Comparison of ENCODE assay signal across 28 mouse cellular contexts in genomic region chr12:57809961-57810360, GRCm38 (mm10).
DNase-seq lines count a peak whose midpoint lies in the region; ATAC-seq lines count a peak whose summit lies in the region.
"Had no signal": no experiment of that assay in that cellular context is flagged by ENCODE, and none has a peak within 500 bp of the region (broad histone marks: within the 10 kb centered on the region; RNA-seq: fewer than 3 reads in every experiment).

No protein-coding gene starts in this region.

- no peaks in the 10 kb centered on the region for H3K9me3 ChIP-seq in hindbrain, embryonic 13.5 days
- H3K9me3 ChIP-seq in hindbrain, embryonic 12.5 days (replicated peaks): no peaks in the 10 kb centered on the region
- no peaks in the 10 kb centered on the region for H3K9me3 ChIP-seq in hindbrain, embryonic 16.5 days (ENCODE audit: control insufficient read depth, low read length)
- no peaks in the 10 kb centered on the region for H3K9me3 ChIP-seq in hindbrain, embryonic 11.5 days (ENCODE audit: control insufficient read depth, low read length)
- H3K9me3 ChIP-seq in neural tube, embryonic 14.5 days (ENCODE audit: control insufficient read depth, low read length): no peaks in the 10 kb centered on the region
- H3K9me3 ChIP-seq: embryonic facial prominence, embryonic 13.5 days; embryonic facial prominence, embryonic 15.5 days; forebrain, embryonic 10.5 days; forebrain, embryonic 12.5 days; G1E had no signal

- no peak overlapping the region for H3K27ac ChIP-seq in hindbrain, embryonic 13.5 days
- H3K27ac ChIP-seq in hindbrain, embryonic 12.5 days: no peak overlapping the region
- H3K27ac ChIP-seq in hindbrain, embryonic 16.5 days (ENCODE audit: low read depth, low read length): no peak overlapping the region
- H3K27ac ChIP-seq in hindbrain, embryonic 11.5 days (ENCODE audit: low read depth, low read length): no peak overlapping the region
- H3K27ac ChIP-seq in neural tube, embryonic 14.5 days (ENCODE audit: low read depth, low read length): no peak overlapping the region
- H3K27ac ChIP-seq: embryonic facial prominence, embryonic 13.5 days; embryonic facial prominence, embryonic 15.5 days; forebrain, embryonic 10.5 days; forebrain, embryonic 12.5 days had no signal

- no peak overlapping the region for H3K4me2 ChIP-seq in hindbrain, embryonic 13.5 days
- H3K4me2 ChIP-seq in hindbrain, embryonic 12.5 days (replicated peaks): no peak overlapping the region
- H3K4me2 ChIP-seq in hindbrain, embryonic 16.5 days (ENCODE audit: low read length): no peak overlapping the region
- H3K4me2 ChIP-seq in hindbrain, embryonic 11.5 days (replicated peaks; ENCODE audit: low read depth, low read length): no peak overlapping the region
- H3K4me2 ChIP-seq in neural tube, embryonic 14.5 days (ENCODE audit: low read depth, low read length): no peak overlapping the region
- H3K4me2 ChIP-seq: embryonic facial prominence, embryonic 13.5 days; embryonic facial prominence, embryonic 15.5 days; forebrain, embryonic 12.5 days had no signal

- no peak for DNase-seq in hindbrain, embryonic 11.5 days (ENCODE audit: low spot score)
- DNase-seq in cerebellum, postnatal 10 days: no peak
- DNase-seq: adrenal gland, adult 8-10 months; adrenal gland, postnatal 14 days; adrenal gland, postnatal 36 days; B cell, adult 2 months; cerebellum, adult 11-12 months; cerebellum, adult 2 months; cerebellum, adult 9-10 months; cerebellum, postnatal 14 days; cerebellum, postnatal 36 days; embryo, embryonic 11 days had no signal

- H3K9ac ChIP-seq in hindbrain, embryonic 13.5 days: no peak overlapping the region
- H3K9ac ChIP-seq in hindbrain, embryonic 12.5 days: no peak overlapping the region
- H3K9ac ChIP-seq in hindbrain, embryonic 16.5 days (ENCODE audit: low read depth, low read length): no peak overlapping the region
- H3K9ac ChIP-seq in hindbrain, embryonic 11.5 days (ENCODE audit: low read depth, low read length): no peak overlapping the region
- H3K9ac ChIP-seq in neural tube, embryonic 14.5 days (replicated peaks; ENCODE audit: low read depth, low read length): no peak overlapping the region
- H3K9ac ChIP-seq: embryonic facial prominence, embryonic 13.5 days; embryonic facial prominence, embryonic 15.5 days; forebrain, embryonic 12.5 days had no signal

- WGBS in hindbrain, embryonic 13.5 days: 84% methylated on average over 2 of the region's 2 CpGs
- WGBS in hindbrain, embryonic 12.5 days: 83% methylated on average over 2 of the region's 2 CpGs
- WGBS in hindbrain, embryonic 16.5 days: 80% methylated on average over 2 of the region's 2 CpGs
- 88% methylated on average over 2 of the region's 2 CpGs for WGBS in hindbrain, embryonic 11.5 days
- 77% methylated on average over 2 of the region's 2 CpGs for whole genome bisulfite sequencing in neural tube, embryonic 14.5 days

- no peak overlapping the region for H3K4me3 ChIP-seq in hindbrain, embryonic 13.5 days
- H3K4me3 ChIP-seq in hindbrain, embryonic 12.5 days: no peak overlapping the region
- no peak overlapping the region for H3K4me3 ChIP-seq in hindbrain, embryonic 16.5 days (ENCODE audit: low read length)
- H3K4me3 ChIP-seq in hindbrain, embryonic 11.5 days (ENCODE audit: low read depth, low read length): no peak overlapping the region
- no peak overlapping the region for H3K4me3 ChIP-seq in neural tube, embryonic 14.5 days (ENCODE audit: low read depth, low read length)
- H3K4me3 ChIP-seq: embryonic facial prominence, embryonic 13.5 days; embryonic facial prominence, embryonic 15.5 days; erythroblast, embryonic 14.5 days; forebrain, embryonic 10.5 days; forebrain, embryonic 12.5 days had no signal

- no peaks in the 10 kb centered on the region for H3K27me3 ChIP-seq in hindbrain, embryonic 13.5 days
- no peaks in the 10 kb centered on the region for H3K27me3 ChIP-seq in hindbrain, embryonic 12.5 days
- no peaks in the 10 kb centered on the region for H3K27me3 ChIP-seq in hindbrain, embryonic 16.5 days (replicated peaks; ENCODE audit: control insufficient read depth, insufficient read depth, low read length)
- no peaks in the 10 kb centered on the region for H3K27me3 ChIP-seq in hindbrain, embryonic 11.5 days (ENCODE audit: control insufficient read depth, insufficient read depth, low read length)
- H3K27me3 ChIP-seq in neural tube, embryonic 14.5 days (ENCODE audit: control insufficient read depth, insufficient read depth, low read length): no peaks in the 10 kb centered on the region
- H3K27me3 ChIP-seq: CH12.LX; embryonic facial prominence, embryonic 13.5 days; embryonic facial prominence, embryonic 15.5 days; forebrain, embryonic 12.5 days; Patski had no signal

- no peaks in the 10 kb centered on the region for H3K4me1 ChIP-seq in hindbrain, embryonic 13.5 days (replicated peaks)
- no peaks in the 10 kb centered on the region for H3K4me1 ChIP-seq in hindbrain, embryonic 12.5 days
- H3K4me1 ChIP-seq in hindbrain, embryonic 16.5 days (ENCODE audit: control insufficient read depth, insufficient read depth, low read depth, low read length): no peaks in the 10 kb centered on the region
- no peaks in the 10 kb centered on the region for H3K4me1 ChIP-seq in hindbrain, embryonic 11.5 days (replicated peaks; ENCODE audit: control insufficient read depth, insufficient read depth, low read length)
- no peaks in the 10 kb centered on the region for H3K4me1 ChIP-seq in neural tube, embryonic 14.5 days (ENCODE audit: control insufficient read depth, insufficient read depth, low read length)
- H3K4me1 ChIP-seq: embryonic facial prominence, embryonic 13.5 days; embryonic facial prominence, embryonic 15.5 days; forebrain, embryonic 10.5 days; forebrain, embryonic 12.5 days had no signal

- ATAC-seq in hindbrain, embryonic 13.5 days (ENCODE audit: low FRiP score): peak; percentile 65; the same call in 1 of the 2 replicates
- no peak for ATAC-seq in hindbrain, embryonic 12.5 days (ENCODE audit: low FRiP score)
- peak; percentile 45; the same call in 1 of the 2 replicates for ATAC-seq in hindbrain, embryonic 16.5 days
- no peak for ATAC-seq in hindbrain, embryonic 11.5 days (ENCODE audit: low FRiP score)
- ATAC-seq in neural tube, embryonic 14.5 days (ENCODE audit: low read depth): peak; percentile 24; the same call in 1 of the 2 replicates
- ATAC-seq: activated CD4-positive, CD25-positive, alpha-beta regulatory T cell, adult 4 months; CD4-positive, CD25-positive, alpha-beta regulatory T cell, adult 4 months; forebrain, embryonic 14.5 days; forebrain, embryonic 16.5 days; Patski had no signal

- H3K36me3 ChIP-seq in hindbrain, embryonic 13.5 days: no peaks in the 10 kb centered on the region
- no peaks in the 10 kb centered on the region for H3K36me3 ChIP-seq in hindbrain, embryonic 12.5 days
- no peaks in the 10 kb centered on the region for H3K36me3 ChIP-seq in hindbrain, embryonic 16.5 days (ENCODE audit: control insufficient read depth, insufficient read depth, low read length)
- no peaks in the 10 kb centered on the region for H3K36me3 ChIP-seq in hindbrain, embryonic 11.5 days (ENCODE audit: control insufficient read depth, insufficient read depth, low read length)
- H3K36me3 ChIP-seq in neural tube, embryonic 14.5 days (ENCODE audit: control insufficient read depth, insufficient read depth, low read length): no peaks in the 10 kb centered on the region
- H3K36me3 ChIP-seq: embryonic facial prominence, embryonic 13.5 days; embryonic facial prominence, embryonic 15.5 days; forebrain, embryonic 10.5 days; forebrain, embryonic 12.5 days; G1E had no signal

Comparison
In these comparisons a context has a peak if more than half of its experiments do, and no peak if none do; other contexts are left out.
1. ATAC-seq: peak in hindbrain, embryonic 13.5 days (single experiment), hindbrain, embryonic 16.5 days (single experiment) and neural tube, embryonic 14.5 days (single experiment); none in hindbrain, embryonic 12.5 days (single experiment) and hindbrain, embryonic 11.5 days (single experiment).